Mouse (Mus musculus) lung, adult 2 months (tissue): ENCODE measurements around the gene Ankrd9.

ENCODE experiments used
- CTCF ChIP-seq: fragments of 200-500 bp; IDR thresholded peaks from 2 replicates; pipeline ENCODE4 v1.5.1; 2011; ENCODE audit warnings: mild to moderate bottlenecking, low read length, control low read depth; ENCODE audit not compliant: insufficient read depth
- POLR2A ChIP-seq: fragments of 200-500 bp; IDR thresholded peaks from 2 replicates; pipeline ENCODE4 v1.6.1; 2011; ENCODE audit warnings: low read depth, mild to moderate bottlenecking, control low read depth, low read length, borderline replicate concordance; ENCODE audit errors: extremely low read depth

- TF ChIP-seq CTCF = no peak
- no peak for TF ChIP-seq POLR2A
Measured at GRCm38 (mm10) chr12:110992771-110993170, 13.9 kb upstream of the Ankrd9 start.
